Mouse (Mus musculus): ENCODE measurements around the gene Flt3. TPM values are rescaled to one million over a fixed set of nuclear protein-coding genes. Genes with fewer than 3 reads are reported as not detected.

Flt3 gene
- total and polyA plus RNA-seq, 3 experiments, result 0.76 to 3.3 (median 2.3) TPM

DNA sequence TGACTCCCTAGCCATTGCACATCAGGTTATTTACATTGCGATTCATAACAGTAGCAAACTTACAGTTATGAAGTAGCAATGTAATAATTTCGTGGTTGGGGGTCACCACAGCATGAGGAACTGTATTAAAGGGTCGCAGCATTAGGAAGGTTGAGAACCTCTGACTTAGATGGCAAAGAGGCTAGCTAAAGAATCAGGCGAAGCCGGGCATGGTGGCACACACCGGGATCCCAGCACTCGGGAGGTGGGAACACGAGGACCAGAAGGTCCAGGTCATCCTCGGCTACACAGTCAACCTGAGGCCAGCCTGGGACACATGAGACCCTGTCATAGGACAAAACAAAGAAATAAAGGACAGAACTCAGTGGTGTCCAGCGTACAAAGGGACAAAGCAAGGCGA lies 70.3 kb downstream of the Flt3 start:
- Histone ChIP-seq H3K36me3 (replicated peaks in 1 of 2; ENCODE audit: control insufficient read depth in 1 of 2, insufficient read depth in 1 of 2, low read length in 1 of 2) (no peaks in the 10 kb centered on the region), H3K9me3 (replicated peaks; ENCODE audit: low read length) (no peaks in the 10 kb centered on the region), H3K4me1 (ENCODE audit: control insufficient read depth in 1 of 2, insufficient read depth in 2 of 2) (peaks cover 0 to 10% of the 10 kb centered on the region in 2 experiments; a peak in 2 of 4 replicates), H3K4me3 (replicated peaks in 1 of 3; ENCODE audit: low read depth in 2 of 3, low read length in 2 of 3, poor library complexity in 1 of 3) (no peak overlapping the region), H3K4me2 (ENCODE audit: insufficient read depth, low read depth, poor library complexity, severe bottlenecking) (no peak overlapping the region), H3K79me2 (replicated peaks; ENCODE audit: control insufficient read depth, extremely low read depth, insufficient read depth, poor library complexity, severe bottlenecking) (no peaks in the 10 kb centered on the region), H3K27me3 (replicated peaks) (no peaks in the 10 kb centered on the region), H3K27ac (ENCODE audit: insufficient read depth, low read depth) (no peak overlapping the region), H3K9ac (ENCODE audit: insufficient read depth, low read depth) (no peak overlapping the region)
- DNase-seq (ENCODE audit: extremely low read depth), result no peak
- dilution Hi-C loops (cut with MboI; ENCODE audit: extremely low pct_ligation_motif_present, extremely low pct_unique_long_range_greater_than_20kb, low sequenced_read_pairs) (no loop called here), in situ Hi-C loops (cut with MboI; ENCODE audit: low pct_ligation_motif_present, low pct_unique_long_range_greater_than_20kb, low sequenced_read_pairs) (loop anchor here (5.0 to 10.0 kb wide), 2 partner anchors 72 to 515 kb away; partner anchors contain the start of gene Flt3)
- no peak for TF ChIP-seq EP300 (IDR thresholded peaks at IDR 0.05; ENCODE audit: low read length)
- no peak for TF ChIP-seq ZC3H11A (IDR thresholded peaks at IDR 0.05; ENCODE audit: low read depth, low read length)
- no peak for TF ChIP-seq POLR2AphosphoS2 (IDR thresholded peaks at IDR 0.05; ENCODE audit: low read depth, low read length)

DNA sequence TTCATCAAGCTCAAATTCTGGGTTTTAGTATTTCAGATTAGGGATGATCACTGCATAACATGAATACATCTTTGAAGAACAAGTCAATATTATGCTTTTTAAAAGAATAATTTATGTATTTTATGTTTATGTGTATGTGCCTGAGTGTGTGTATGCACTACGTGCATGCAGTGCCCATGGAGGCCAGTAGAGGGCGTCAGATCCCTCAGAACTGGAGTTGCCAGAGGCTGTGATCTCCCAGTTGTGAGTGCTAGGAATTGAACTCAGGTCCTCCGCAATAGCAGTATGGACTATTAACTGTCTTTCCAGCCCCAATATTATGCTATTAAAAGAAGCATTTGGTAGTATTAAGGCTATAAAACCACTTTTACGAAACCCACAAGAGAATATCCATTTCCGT lies 72.7 kb downstream of the Flt3 start:
- H3K9me3 ChIP-seq (replicated peaks; ENCODE audit: low read length), result no peaks in the 10 kb centered on the region
- TF ChIP-seq CTCF (conservative IDR thresholded peaks at IDR 0.05 in 1 of 2, IDR thresholded peaks at IDR 0.05 in 1 of 2; ENCODE audit: low read depth in 2 of 2, low read length in 2 of 2) (0 out of 4 replicates have a peak, but pooled peaks have one; percentile 12 to 20), ZKSCAN1 (IDR thresholded peaks at IDR 0.05; ENCODE audit: borderline replicate concordance, low read depth, low read length) (no peak)
- H3K4me1 ChIP-seq (ENCODE audit: control insufficient read depth in 1 of 2, insufficient read depth in 2 of 2), result peaks cover 0 to 7% of the 10 kb centered on the region in 2 experiments; a peak in 2 of 4 replicates
- H3K36me3 ChIP-seq (replicated peaks in 1 of 2; ENCODE audit: control insufficient read depth in 1 of 2, insufficient read depth in 1 of 2, low read length in 1 of 2), result no peaks in the 10 kb centered on the region
- H3K27me3 ChIP-seq (replicated peaks), result peaks cover 2% of the 10 kb centered on the region
- in situ Hi-C loops (cut with MboI; ENCODE audit: low pct_ligation_motif_present, low pct_unique_long_range_greater_than_20kb, low sequenced_read_pairs), result no loop called here
- no peak overlapping the region for H3K4me2 ChIP-seq (ENCODE audit: insufficient read depth, low read depth, poor library complexity, severe bottlenecking)
- dilution Hi-C loops (cut with MboI; ENCODE audit: extremely low pct_ligation_motif_present, extremely low pct_unique_long_range_greater_than_20kb, low sequenced_read_pairs), result no loop called here
- H3K4me3 ChIP-seq (replicated peaks in 1 of 3; ENCODE audit: low read depth in 2 of 3, low read length in 2 of 3, poor library complexity in 1 of 3), result no peak overlapping the region
- H3K27ac ChIP-seq (ENCODE audit: insufficient read depth, low read depth), result no peak overlapping the region
- H3K9ac ChIP-seq (ENCODE audit: insufficient read depth, low read depth), result no peak overlapping the region
- DNase-seq (ENCODE audit: extremely low read depth), result no peak
- H3K79me2 ChIP-seq (replicated peaks; ENCODE audit: control insufficient read depth, extremely low read depth, insufficient read depth, poor library complexity, severe bottlenecking), result no peaks in the 10 kb centered on the region

DNA sequence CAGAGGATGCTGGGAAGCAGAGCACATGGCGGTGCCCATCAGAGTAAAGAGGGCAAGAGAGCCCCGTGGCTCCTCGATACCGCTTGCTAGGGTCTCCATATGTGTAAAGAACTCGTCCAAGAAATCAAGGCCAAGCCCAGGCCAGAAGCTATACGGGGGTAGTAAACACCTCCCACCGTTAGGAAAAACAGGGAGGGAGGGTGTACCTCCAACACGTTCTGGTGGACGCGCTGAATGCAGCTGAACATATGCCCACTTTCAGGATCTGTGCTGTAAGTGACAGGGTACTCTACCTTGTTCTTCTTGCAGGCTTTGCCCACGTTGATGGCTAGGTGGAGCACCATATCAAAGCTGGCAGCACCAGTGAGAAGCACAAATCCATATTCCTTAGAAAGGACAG lies 74.4 kb downstream of the Flt3 start:
- H3K4me1 ChIP-seq (ENCODE audit: control insufficient read depth in 1 of 2, insufficient read depth in 2 of 2), result no peaks in the 10 kb centered on the region
- no peaks in the 10 kb centered on the region for H3K79me2 ChIP-seq (replicated peaks; ENCODE audit: control insufficient read depth, extremely low read depth, insufficient read depth, poor library complexity, severe bottlenecking)
- in situ Hi-C loops (cut with MboI; ENCODE audit: low pct_ligation_motif_present, low pct_unique_long_range_greater_than_20kb, low sequenced_read_pairs), result no loop called here
- DNase-seq (ENCODE audit: extremely low read depth), result no peak
- no peaks in the 10 kb centered on the region for H3K36me3 ChIP-seq (replicated peaks in 1 of 2; ENCODE audit: control insufficient read depth in 1 of 2, insufficient read depth in 1 of 2, low read length in 1 of 2)
- dilution Hi-C loops (cut with MboI; ENCODE audit: extremely low pct_ligation_motif_present, extremely low pct_unique_long_range_greater_than_20kb, low sequenced_read_pairs), result no loop called here
- TF ChIP-seq MAZ (IDR thresholded peaks at IDR 0.05; ENCODE audit: low read depth, low read length) (no peak), EP300 (IDR thresholded peaks at IDR 0.05; ENCODE audit: low read length) (no peak), PAX5 (IDR thresholded peaks at IDR 0.05; ENCODE audit: low read length) (no peak), RCOR1 (conservative IDR thresholded peaks at IDR 0.05; ENCODE audit: low read depth, low read length) (no peak), BHLHE40 (IDR thresholded peaks at IDR 0.05; ENCODE audit: low read depth, low read length) (no peak), MEF2A (IDR thresholded peaks at IDR 0.05; ENCODE audit: borderline replicate concordance, low read depth, low read length) (no peak), GABPA (IDR thresholded peaks at IDR 0.05; ENCODE audit: insufficient replicate concordance, low read depth, low read length) (no peak), USF1 (IDR thresholded peaks at IDR 0.05; ENCODE audit: low read depth, low read length) (no peak), ETS1 (conservative IDR thresholded peaks at IDR 0.05; ENCODE audit: low read depth, low read length) (no peak), POLR2A (IDR thresholded peaks at IDR 0.05; ENCODE audit: low read depth, low read length) (no peak), SMC3 (IDR thresholded peaks at IDR 0.05; ENCODE audit: low read depth, low read length) (no peak), NELFE (IDR thresholded peaks at IDR 0.05; ENCODE audit: low read depth, low read length) (no peak), E2F4 (IDR thresholded peaks at IDR 0.05; ENCODE audit: insufficient replicate concordance, low read depth, low read length) (no peak), IRF4 (IDR thresholded peaks at IDR 0.05; ENCODE audit: low read depth, low read length) (no peak), POLR2AphosphoS2 (IDR thresholded peaks at IDR 0.05; ENCODE audit: low read depth, low read length) (no peak), JUND (conservative IDR thresholded peaks at IDR 0.05; ENCODE audit: low read depth, low read length) (no peak), SIN3A (IDR thresholded peaks at IDR 0.05; ENCODE audit: low read length) (no peak), ELF1 (IDR thresholded peaks at IDR 0.05; ENCODE audit: low read depth, low read length) (no peak)
- H3K4me2 ChIP-seq (ENCODE audit: insufficient read depth, low read depth, poor library complexity, severe bottlenecking), result no peak overlapping the region
- peaks cover 19% of the 10 kb centered on the region for H3K27me3 ChIP-seq (replicated peaks)
- H3K9ac ChIP-seq (ENCODE audit: insufficient read depth, low read depth), result no peak overlapping the region
- H3K27ac ChIP-seq (ENCODE audit: insufficient read depth, low read depth), result no peak overlapping the region
- no peaks in the 10 kb centered on the region for H3K9me3 ChIP-seq (replicated peaks; ENCODE audit: low read length)
- no peak overlapping the region for H3K4me3 ChIP-seq (replicated peaks in 1 of 3; ENCODE audit: low read depth in 2 of 3, low read length in 2 of 3, poor library complexity in 1 of 3)
